Mouse (Mus musculus): ENCODE data around the gene Pik3c2a. TPM values are rescaled to one million over a fixed set of nuclear protein-coding genes. Genes with fewer than 3 reads are reported as not detected.

Gene Pik3c2a
- polyA plus RNA-seq, 1 experiment from 2014 or later: 24.2 TPM

DNA sequence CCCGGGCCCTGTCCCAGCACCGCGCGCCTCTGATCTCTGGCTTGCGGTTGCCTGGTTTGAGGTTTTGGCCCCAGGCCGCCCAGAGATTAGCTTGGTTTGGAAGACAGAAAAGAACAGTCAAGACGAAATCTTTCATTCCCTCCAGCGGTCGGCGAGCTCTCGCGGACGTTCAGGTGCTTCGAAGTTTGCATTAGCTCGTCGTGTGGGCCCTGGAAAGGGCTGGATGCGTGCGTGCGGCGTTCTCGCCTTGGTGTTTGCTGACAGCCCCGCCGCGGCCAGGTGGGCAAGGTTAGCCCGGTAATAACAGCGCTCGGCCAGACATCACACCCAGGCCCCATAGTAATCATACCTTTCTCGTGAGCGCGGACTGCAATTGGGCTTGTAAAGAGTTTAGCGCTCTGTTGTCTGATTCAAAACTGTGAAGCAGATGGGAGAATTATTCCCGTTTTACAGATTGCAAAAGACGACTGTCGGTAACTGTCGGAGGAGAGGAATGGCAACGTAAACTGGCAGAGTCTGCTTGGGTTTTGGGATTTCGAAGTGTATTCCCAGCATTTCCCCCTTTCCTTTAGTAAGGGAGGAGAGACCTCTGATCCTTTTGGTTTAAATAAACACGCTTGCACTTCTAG is 562 bp upstream of the Pik3c2a start:
- peak; percentile 4; the same call in 1 of the 2 replicates for ATAC-seq (ENCODE audit: insufficient number of reproducible peaks, insufficient read depth, low FRiP score, low read depth)
- peak overlapping the region; percentile 84 to 92 for H3K27ac ChIP-seq (replicated peaks in 1 of 2; ENCODE audit: control insufficient read depth in 1 of 2, insufficient read depth in 1 of 2, low read depth in 2 of 2, low read length in 2 of 2)

GRCm38 (mm10) chr7:116442226-116442625 is 1.0 kb downstream of the Pik3c2a start:
- Histone ChIP-seq H3K4me2 (ENCODE audit: low read length) (peak overlapping the region; percentile 93), H3K9ac (ENCODE audit: low read length) (peak overlapping the region; percentile 91), H3K36me3 (ENCODE audit: control insufficient read depth, insufficient read depth, low read length) (peaks cover 4% of the 10 kb centered on the region; the same call in 1 of the 2 replicates), H3K4me3 (ENCODE audit: control insufficient read depth in 1 of 2, insufficient read depth in 1 of 2, low read depth in 1 of 2, low read length in 2 of 2) (peak overlapping the region; percentile 35 to 91; a peak in 3 of 4 replicates), H3K4me1 (ENCODE audit: control insufficient read depth in 2 of 2, insufficient read depth in 2 of 2, low read length in 2 of 2) (peaks cover 2 to 27% of the 10 kb centered on the region in 2 experiments; a peak in 3 of 4 replicates), H3K27me3 (ENCODE audit: control insufficient read depth, insufficient read depth, low read length) (no peaks in the 10 kb centered on the region), H3K27ac (replicated peaks in 1 of 2; ENCODE audit: control insufficient read depth in 1 of 2, insufficient read depth in 1 of 2, low read depth in 2 of 2, low read length in 2 of 2) (peak overlapping the region in 1 of 2 experiments; percentile 92; a peak in 1 of 4 replicates), H3K9me3 (ENCODE audit: control insufficient read depth, low read length) (no peaks in the 10 kb centered on the region)
- no peak for ATAC-seq (ENCODE audit: insufficient number of reproducible peaks, insufficient read depth, low FRiP score, low read depth)
- WGBS: 4% methylated on average over 7 of the region's 7 CpGs

More for the DNA sequence above, 562 bp upstream of the Pik3c2a start:
- H3K36me3 ChIP-seq (ENCODE audit: control insufficient read depth, insufficient read depth, low read length): no peaks in the 10 kb centered on the region
- no peaks in the 10 kb centered on the region for H3K27me3 ChIP-seq (ENCODE audit: control insufficient read depth, insufficient read depth, low read length)
- peak overlapping the region; percentile 91 for H3K9ac ChIP-seq (ENCODE audit: low read length)
- H3K4me2 ChIP-seq (ENCODE audit: low read length): peak overlapping the region; percentile 93
- H3K9me3 ChIP-seq (ENCODE audit: control insufficient read depth, low read length): no peaks in the 10 kb centered on the region
- peaks cover 2 to 27% of the 10 kb centered on the region in 2 experiments; a peak in 3 of 4 replicates for H3K4me1 ChIP-seq (ENCODE audit: control insufficient read depth in 2 of 2, insufficient read depth in 2 of 2, low read length in 2 of 2)
- under 1% methylated on average over 38 of the region's 38 CpGs for WGBS
- H3K4me3 ChIP-seq (ENCODE audit: control insufficient read depth in 1 of 2, insufficient read depth in 1 of 2, low read depth in 1 of 2, low read length in 2 of 2): peak overlapping the region; percentile 70 to 91

DNA sequence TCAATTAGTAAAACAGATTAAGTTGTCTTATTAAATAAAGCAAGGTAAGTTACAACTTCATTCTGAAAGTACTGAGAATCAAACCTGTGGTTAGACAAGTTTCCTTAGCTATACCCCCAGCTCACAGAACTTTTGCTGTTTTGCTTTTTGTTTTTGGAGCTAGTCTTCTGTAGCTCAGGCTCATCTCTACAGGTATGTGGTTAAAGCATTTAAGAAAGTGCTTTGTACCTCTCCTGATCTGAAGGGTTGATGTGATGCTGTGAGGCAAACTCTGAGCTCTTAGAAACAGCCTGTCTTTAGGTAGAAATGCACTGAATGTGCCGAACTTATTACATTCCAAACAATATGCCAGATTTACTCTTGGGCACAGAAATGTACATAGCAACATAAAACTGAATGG is 1.9 kb downstream of the Pik3c2a start:
- H3K4me1 ChIP-seq (ENCODE audit: control insufficient read depth in 2 of 2, insufficient read depth in 2 of 2, low read length in 2 of 2): peaks cover 2 to 27% of the 10 kb centered on the region in 2 experiments; a peak in 3 of 4 replicates
- no peaks in the 10 kb centered on the region for H3K9me3 ChIP-seq (ENCODE audit: control insufficient read depth, low read length)
- peaks cover 4% of the 10 kb centered on the region; the same call in 1 of the 2 replicates for H3K36me3 ChIP-seq (ENCODE audit: control insufficient read depth, insufficient read depth, low read length)
- H3K27ac ChIP-seq (replicated peaks in 1 of 2; ENCODE audit: control insufficient read depth in 1 of 2, insufficient read depth in 1 of 2, low read depth in 2 of 2, low read length in 2 of 2): no peak overlapping the region
- no peak for ATAC-seq (ENCODE audit: insufficient number of reproducible peaks, insufficient read depth, low FRiP score, low read depth)
- H3K4me2 ChIP-seq (ENCODE audit: low read length): peak overlapping the region; percentile 93
- H3K9ac ChIP-seq (ENCODE audit: low read length): no peak overlapping the region
- H3K4me3 ChIP-seq (ENCODE audit: control insufficient read depth in 1 of 2, insufficient read depth in 1 of 2, low read depth in 1 of 2, low read length in 2 of 2): peak overlapping the region in 1 of 2 experiments; percentile 91; a peak in 1 of 4 replicates
- 75% methylated on average over 1 of the region's 1 CpGs for WGBS
- no peaks in the 10 kb centered on the region for H3K27me3 ChIP-seq (ENCODE audit: control insufficient read depth, insufficient read depth, low read length)

DNA sequence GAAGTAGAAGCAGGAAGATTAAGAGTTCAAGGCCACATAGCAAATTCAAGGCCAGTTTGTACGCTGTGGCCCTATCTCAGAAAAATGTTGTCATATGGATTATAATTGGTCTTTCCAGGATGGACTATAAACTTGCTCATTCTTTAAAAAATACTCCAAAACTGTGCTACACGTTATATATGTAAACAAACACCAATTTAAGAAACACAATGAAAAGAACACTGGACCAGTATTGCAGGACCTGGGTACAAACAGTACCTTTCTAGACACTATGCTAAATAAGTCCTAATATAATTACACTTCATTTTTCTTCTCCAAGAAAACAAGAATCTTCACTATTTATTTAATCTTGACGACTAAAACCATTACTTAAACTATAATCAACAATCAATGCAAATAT is 11.6 kb downstream of the Pik3c2a start:
- H3K27me3 ChIP-seq (ENCODE audit: control insufficient read depth, insufficient read depth, low read length): no peaks in the 10 kb centered on the region
- H3K4me3 ChIP-seq (ENCODE audit: control insufficient read depth in 1 of 2, insufficient read depth in 1 of 2, low read depth in 1 of 2, low read length in 2 of 2): no peak overlapping the region
- no peak overlapping the region for H3K4me2 ChIP-seq (ENCODE audit: low read length)
- no peak for ATAC-seq (ENCODE audit: insufficient number of reproducible peaks, insufficient read depth, low FRiP score, low read depth)
- no peak overlapping the region for H3K27ac ChIP-seq (replicated peaks in 1 of 2; ENCODE audit: control insufficient read depth in 1 of 2, insufficient read depth in 1 of 2, low read depth in 2 of 2, low read length in 2 of 2)
- WGBS: 79% methylated on average over 3 of the region's 3 CpGs
- no peak overlapping the region for H3K9ac ChIP-seq (ENCODE audit: low read length)
- no peaks in the 10 kb centered on the region for H3K36me3 ChIP-seq (ENCODE audit: control insufficient read depth, insufficient read depth, low read length)
- H3K4me1 ChIP-seq (ENCODE audit: control insufficient read depth in 2 of 2, insufficient read depth in 2 of 2, low read length in 2 of 2): peaks cover 0 to 18% of the 10 kb centered on the region in 2 experiments; a peak in 2 of 4 replicates
- no peaks in the 10 kb centered on the region for H3K9me3 ChIP-seq (ENCODE audit: control insufficient read depth, low read length)

DNA sequence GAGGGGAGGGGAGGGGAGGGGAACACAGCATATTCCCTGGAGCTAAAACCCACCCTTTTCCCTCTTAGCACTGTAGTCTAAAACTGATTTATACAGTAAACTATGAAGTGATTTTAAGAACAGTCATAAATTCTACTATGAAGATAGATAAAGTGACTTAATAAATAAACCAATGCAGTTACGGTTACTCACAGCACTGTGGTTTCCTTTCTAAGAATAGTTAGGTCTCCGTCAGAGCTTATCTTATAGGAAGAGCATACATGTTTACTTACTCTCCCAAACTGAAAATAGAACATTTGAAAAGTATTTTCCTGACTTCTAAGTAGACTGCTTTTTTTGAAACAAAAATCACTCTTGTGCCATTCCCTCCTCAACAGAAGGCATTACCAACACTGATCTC is 12.3 kb downstream of the Pik3c2a start:
- 10% methylated on average over 2 of the region's 2 CpGs for WGBS
- H3K4me2 ChIP-seq (ENCODE audit: low read length): peak overlapping the region; percentile 3; the same call in 1 of the 2 replicates

GRCm38 (mm10) chr7:116427206-116427605 is 16.0 kb downstream of the Pik3c2a start:
- Histone ChIP-seq H3K36me3 (ENCODE audit: control insufficient read depth, insufficient read depth, low read length) (no peaks in the 10 kb centered on the region), H3K4me1 (ENCODE audit: control insufficient read depth in 2 of 2, insufficient read depth in 2 of 2, low read length in 2 of 2) (peaks cover 0 to 18% of the 10 kb centered on the region in 2 experiments; a peak in 2 of 4 replicates), H3K27ac (replicated peaks in 1 of 2; ENCODE audit: control insufficient read depth in 1 of 2, insufficient read depth in 1 of 2, low read depth in 2 of 2, low read length in 2 of 2) (no peak overlapping the region), H3K4me3 (ENCODE audit: control insufficient read depth in 1 of 2, insufficient read depth in 1 of 2, low read depth in 1 of 2, low read length in 2 of 2) (no peak overlapping the region), H3K9me3 (ENCODE audit: control insufficient read depth, low read length) (no peaks in the 10 kb centered on the region), H3K4me2 (ENCODE audit: low read length) (no peak overlapping the region), H3K27me3 (ENCODE audit: control insufficient read depth, insufficient read depth, low read length) (no peaks in the 10 kb centered on the region), H3K9ac (ENCODE audit: low read length) (no peak overlapping the region)
- no peak for ATAC-seq (ENCODE audit: insufficient number of reproducible peaks, insufficient read depth, low FRiP score, low read depth)

More for the DNA sequence above, 12.3 kb downstream of the Pik3c2a start:
- H3K4me3 ChIP-seq (ENCODE audit: control insufficient read depth in 1 of 2, insufficient read depth in 1 of 2, low read depth in 1 of 2, low read length in 2 of 2): no peak overlapping the region
- no peaks in the 10 kb centered on the region for H3K27me3 ChIP-seq (ENCODE audit: control insufficient read depth, insufficient read depth, low read length)
- H3K36me3 ChIP-seq (ENCODE audit: control insufficient read depth, insufficient read depth, low read length): no peaks in the 10 kb centered on the region
- H3K9me3 ChIP-seq (ENCODE audit: control insufficient read depth, low read length): no peaks in the 10 kb centered on the region
- ATAC-seq (ENCODE audit: insufficient number of reproducible peaks, insufficient read depth, low FRiP score, low read depth): no peak
- H3K27ac ChIP-seq (replicated peaks in 1 of 2; ENCODE audit: control insufficient read depth in 1 of 2, insufficient read depth in 1 of 2, low read depth in 2 of 2, low read length in 2 of 2): no peak overlapping the region
- H3K4me1 ChIP-seq (ENCODE audit: control insufficient read depth in 2 of 2, insufficient read depth in 2 of 2, low read length in 2 of 2): peaks cover 0 to 18% of the 10 kb centered on the region in 2 experiments; a peak in 2 of 4 replicates
- no peak overlapping the region for H3K9ac ChIP-seq (ENCODE audit: low read length)

DNA sequence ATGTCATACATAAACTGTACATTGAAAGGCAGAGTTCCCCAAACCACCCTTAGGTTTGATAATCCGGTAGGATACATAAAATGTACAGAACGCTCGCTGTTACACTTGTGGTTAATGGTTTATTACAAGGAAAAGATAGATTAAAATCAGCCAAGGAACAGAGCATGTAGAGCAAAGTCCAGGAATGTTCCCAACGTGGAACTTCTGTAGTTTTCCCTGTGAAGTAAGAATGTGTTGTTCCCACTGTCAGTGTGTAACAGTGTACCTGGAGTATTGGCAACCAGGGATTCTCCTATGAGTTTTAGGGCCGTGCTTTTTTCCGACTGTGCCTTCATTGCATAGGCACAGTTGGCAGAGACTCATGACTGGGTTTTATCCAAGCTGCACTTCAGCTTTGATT is 17.5 kb downstream of the Pik3c2a start:
- no peak for ATAC-seq (ENCODE audit: insufficient number of reproducible peaks, insufficient read depth, low FRiP score, low read depth)
- H3K36me3 ChIP-seq (ENCODE audit: control insufficient read depth, insufficient read depth, low read length): no peaks in the 10 kb centered on the region

More for the DNA sequence above, 17.5 kb downstream of the Pik3c2a start:
- Histone ChIP-seq H3K4me1 (ENCODE audit: control insufficient read depth in 2 of 2, insufficient read depth in 2 of 2, low read length in 2 of 2) (peaks cover 0 to 9% of the 10 kb centered on the region in 2 experiments; a peak in 2 of 4 replicates), H3K4me3 (ENCODE audit: control insufficient read depth in 1 of 2, insufficient read depth in 1 of 2, low read depth in 1 of 2, low read length in 2 of 2) (no peak overlapping the region), H3K27me3 (ENCODE audit: control insufficient read depth, insufficient read depth, low read length) (no peaks in the 10 kb centered on the region), H3K9me3 (ENCODE audit: control insufficient read depth, low read length) (no peaks in the 10 kb centered on the region), H3K4me2 (ENCODE audit: low read length) (no peak overlapping the region), H3K9ac (ENCODE audit: low read length) (no peak overlapping the region), H3K27ac (replicated peaks in 1 of 2; ENCODE audit: control insufficient read depth in 1 of 2, insufficient read depth in 1 of 2, low read depth in 2 of 2, low read length in 2 of 2) (no peak overlapping the region)
- 81% methylated on average over 6 of the region's 6 CpGs for WGBS

Measured in heart, embryonic 14.5 days (tissue).